Mouse (Mus musculus): Measurements from ENCODE around the gene Trf. TPM values are rescaled to one million over a fixed set of nuclear protein-coding genes. Genes with fewer than 3 reads are reported as not detected.

Trf gene
- polyA plus RNA-seq, 1 experiment = 2.0 TPM

DNA sequence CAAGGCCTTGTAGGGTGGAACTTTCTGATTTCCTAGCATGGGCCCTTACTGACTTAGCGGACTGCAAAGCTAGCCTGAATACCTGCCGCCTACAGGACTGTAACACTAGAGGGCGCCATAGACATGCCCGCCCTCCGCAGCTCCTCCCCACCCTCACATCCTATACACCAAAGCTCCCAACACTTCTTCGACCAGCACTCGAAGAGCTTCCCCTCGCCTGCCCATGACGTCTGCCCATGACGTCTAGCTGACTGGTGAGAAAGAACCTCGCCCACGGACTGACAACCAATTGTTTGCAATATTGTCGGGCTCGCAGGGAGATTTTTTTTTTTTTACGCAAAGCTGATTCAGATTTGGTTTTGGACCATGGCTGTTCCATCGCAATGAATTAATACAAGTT, 22.4 kb downstream of the Trf start:
- H3K4me3 ChIP-seq (replicated peaks) = no peak overlapping the region
- TF ChIP-seq TAL1 (IDR thresholded peaks at IDR 0.05; ENCODE audit: low read length) (no peak), GATA1 (IDR thresholded peaks at IDR 0.05; ENCODE audit: low read length) (no peak)
- H3K27me3 ChIP-seq (ENCODE audit: control insufficient read depth) = peaks cover 2% of the 10 kb centered on the region
- H3K9me3 ChIP-seq (ENCODE audit: control insufficient read depth, low read length) = peaks cover 4% of the 10 kb centered on the region
- no peaks in the 10 kb centered on the region; the same call in 1 of the 2 replicates for H3K36me3 ChIP-seq (ENCODE audit: control insufficient read depth)
- peaks cover 22% of the 10 kb centered on the region for H3K4me1 ChIP-seq (ENCODE audit: control insufficient read depth)

DNA sequence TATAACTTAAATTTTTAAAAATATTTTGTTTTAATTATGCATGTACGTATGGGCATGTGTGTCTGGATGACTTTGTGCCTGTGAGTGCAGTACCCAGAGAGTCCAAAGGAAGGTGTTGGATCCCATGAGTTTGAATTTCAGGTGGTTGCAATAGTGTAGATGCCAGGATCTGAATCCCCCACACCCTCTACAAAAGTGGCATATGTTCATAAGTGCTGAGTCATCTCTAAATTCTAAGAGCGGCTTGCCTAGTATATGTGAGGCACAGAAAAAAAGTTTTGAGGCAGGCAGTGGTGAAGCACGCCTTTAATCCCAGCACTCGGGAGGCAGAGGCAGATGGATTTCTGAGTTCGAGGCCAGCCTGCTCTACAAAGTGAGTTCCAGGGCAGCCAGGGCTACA, 24.5 kb downstream of the Trf start:
- TF ChIP-seq TAL1 (IDR thresholded peaks at IDR 0.05; ENCODE audit: low read length) (no peak), GATA1 (IDR thresholded peaks at IDR 0.05; ENCODE audit: low read length) (no peak)
- peaks cover 33% of the 10 kb centered on the region for H3K4me1 ChIP-seq (ENCODE audit: control insufficient read depth)
- H3K9me3 ChIP-seq (ENCODE audit: control insufficient read depth, low read length) = peaks cover 4% of the 10 kb centered on the region
- H3K27me3 ChIP-seq (ENCODE audit: control insufficient read depth) = no peaks in the 10 kb centered on the region
- H3K36me3 ChIP-seq (ENCODE audit: control insufficient read depth) = no peaks in the 10 kb centered on the region; the same call in 1 of the 2 replicates
- no peak overlapping the region for H3K4me3 ChIP-seq (replicated peaks)

DNA sequence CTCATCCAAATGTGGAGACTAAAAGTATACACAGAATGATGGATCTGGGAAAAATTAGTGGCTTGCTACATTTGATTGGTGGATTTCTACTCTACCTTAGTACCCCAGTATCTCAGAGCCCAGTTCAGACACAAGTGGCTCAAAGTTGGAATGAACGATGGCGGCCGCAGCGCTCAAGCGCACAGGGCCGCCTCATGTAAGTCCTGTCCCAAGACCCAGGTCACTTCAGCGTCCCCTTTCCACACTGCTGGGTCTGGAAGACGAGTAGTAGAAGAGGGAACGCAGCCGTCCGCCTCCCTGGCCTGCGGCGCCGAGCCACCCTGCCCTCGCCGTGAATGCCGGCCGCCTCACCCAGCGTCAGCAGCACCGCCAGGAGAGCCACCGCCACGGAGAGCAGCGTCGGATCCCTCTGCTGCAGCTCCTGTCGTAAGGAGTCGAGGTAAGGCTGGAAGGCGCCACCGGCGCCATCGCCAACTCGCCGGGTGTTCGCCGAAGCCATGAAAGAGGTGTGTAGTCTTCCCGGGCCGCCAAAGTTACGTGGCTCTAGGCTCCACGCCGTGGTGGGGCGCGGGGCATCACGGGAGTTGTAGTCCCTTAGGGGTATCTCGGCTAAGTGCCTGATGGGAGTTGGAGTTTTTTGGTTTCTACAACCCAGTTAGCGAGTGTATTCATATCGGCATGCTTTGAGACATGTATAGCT, 28.5 kb downstream of the Trf start, which contains the start of gene Srprb:
Gene Srprb, minus strand, starts transcription at position 577 of the 700 bp plus-strand sequence.
- H3K4me1 ChIP-seq (ENCODE audit: control insufficient read depth) = peaks cover 28% of the 10 kb centered on the region
- H3K9me3 ChIP-seq (ENCODE audit: control insufficient read depth, low read length) = peaks cover 4% of the 10 kb centered on the region
- peak within 1 kb of the TSS; percentile 74 for H3K4me3 ChIP-seq (replicated peaks)
- no peaks in the 10 kb centered on the region for H3K27me3 ChIP-seq (ENCODE audit: control insufficient read depth)
- TF ChIP-seq TAL1 (IDR thresholded peaks at IDR 0.05; ENCODE audit: low read length) (no peak), GATA1 (IDR thresholded peaks at IDR 0.05; ENCODE audit: low read length) (no peak)
- peaks cover 29% of the 10 kb centered on the region for H3K36me3 ChIP-seq (ENCODE audit: control insufficient read depth)

DNA sequence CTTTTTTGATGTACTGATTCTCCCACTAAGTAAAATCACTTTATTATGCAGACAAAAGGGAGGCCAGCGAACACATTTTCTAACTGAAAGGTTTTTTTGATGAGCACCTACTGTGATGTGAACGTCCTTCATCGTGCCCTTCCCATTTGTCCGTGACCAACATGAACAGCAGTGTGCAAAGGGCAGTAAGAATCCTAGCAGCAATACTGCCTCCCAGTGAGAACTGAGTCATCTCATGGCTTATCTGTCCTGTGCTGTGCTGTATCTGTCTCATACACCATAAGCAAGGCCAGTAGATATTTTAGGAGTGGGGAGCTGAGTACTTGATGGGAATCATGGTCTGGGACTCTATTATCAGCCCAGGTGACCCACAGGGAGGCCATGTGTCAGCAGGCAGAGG, 41.8 kb downstream of the Trf start:
- TF ChIP-seq GATA1 (IDR thresholded peaks at IDR 0.05; ENCODE audit: low read length) (no peak), TAL1 (IDR thresholded peaks at IDR 0.05; ENCODE audit: low read length) (no peak)
- no peaks in the 10 kb centered on the region for H3K4me1 ChIP-seq (ENCODE audit: control insufficient read depth)

DNA sequence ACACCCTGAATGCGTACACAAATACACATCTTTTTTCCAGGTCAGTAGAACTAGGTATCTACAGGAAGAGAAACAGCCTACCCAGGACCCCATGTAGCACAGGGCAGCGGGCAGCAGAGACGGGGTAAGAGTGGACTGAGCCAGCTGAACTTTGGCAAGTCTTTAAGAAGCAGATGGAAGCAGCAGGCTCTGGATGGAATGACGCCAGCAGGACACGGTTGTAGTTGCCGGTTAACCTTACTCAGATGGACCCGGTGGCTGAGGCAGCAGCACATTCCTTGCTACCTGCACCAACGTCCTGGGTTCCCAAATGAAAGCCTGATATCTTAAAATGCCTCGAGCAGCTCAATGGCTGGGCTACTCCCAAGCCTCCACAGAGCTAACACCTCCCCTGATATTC, 43.5 kb downstream of the Trf start:
- H3K9me3 ChIP-seq (ENCODE audit: control insufficient read depth, low read length) = no peaks in the 10 kb centered on the region
- TF ChIP-seq TAL1 (IDR thresholded peaks at IDR 0.05; ENCODE audit: low read length) (no peak), GATA1 (IDR thresholded peaks at IDR 0.05; ENCODE audit: low read length) (no peak)
- H3K27me3 ChIP-seq (ENCODE audit: control insufficient read depth) = no peaks in the 10 kb centered on the region
- no peaks in the 10 kb centered on the region; the same call in 1 of the 2 replicates for H3K4me1 ChIP-seq (ENCODE audit: control insufficient read depth)
- peaks cover 41% of the 10 kb centered on the region for H3K36me3 ChIP-seq (ENCODE audit: control insufficient read depth)
- H3K4me3 ChIP-seq (replicated peaks) = no peak overlapping the region

More for the DNA sequence above, 41.8 kb downstream of the Trf start:
- Histone ChIP-seq H3K36me3 (ENCODE audit: control insufficient read depth) (peaks cover 55% of the 10 kb centered on the region), H3K27me3 (ENCODE audit: control insufficient read depth) (no peaks in the 10 kb centered on the region), H3K9me3 (ENCODE audit: control insufficient read depth, low read length) (no peaks in the 10 kb centered on the region), H3K4me3 (replicated peaks) (no peak overlapping the region)

DNA sequence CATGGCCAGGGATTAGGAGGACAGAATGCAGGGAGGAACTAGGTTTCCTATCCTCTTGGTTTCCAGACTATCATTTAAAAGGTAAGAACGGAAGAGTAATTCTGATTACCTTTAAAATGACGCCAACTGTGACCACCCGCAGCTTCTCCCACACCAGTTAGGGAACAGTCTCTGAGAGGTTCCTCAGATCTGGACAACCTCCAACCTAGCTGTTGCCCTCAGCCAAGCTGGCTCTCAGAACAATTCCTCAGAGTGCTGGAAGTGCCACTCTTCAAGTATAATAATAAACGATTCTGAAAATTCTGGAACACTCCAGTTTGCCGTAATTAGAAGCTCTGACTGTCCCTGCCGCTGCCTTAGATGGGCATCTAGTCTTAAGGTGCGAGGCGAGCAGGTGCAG, 44.3 kb downstream of the Trf start:
- no peaks in the 10 kb centered on the region for H3K9me3 ChIP-seq (ENCODE audit: control insufficient read depth, low read length)
- peaks cover 34% of the 10 kb centered on the region for H3K36me3 ChIP-seq (ENCODE audit: control insufficient read depth)
- H3K4me1 ChIP-seq (ENCODE audit: control insufficient read depth) = peaks cover 3% of the 10 kb centered on the region
- H3K4me3 ChIP-seq (replicated peaks) = no peak overlapping the region
- TF ChIP-seq TAL1 (IDR thresholded peaks at IDR 0.05; ENCODE audit: low read length) = no peak
- TF ChIP-seq GATA1 (IDR thresholded peaks at IDR 0.05; ENCODE audit: low read length) = no peak
- H3K27me3 ChIP-seq (ENCODE audit: control insufficient read depth) = no peaks in the 10 kb centered on the region

DNA sequence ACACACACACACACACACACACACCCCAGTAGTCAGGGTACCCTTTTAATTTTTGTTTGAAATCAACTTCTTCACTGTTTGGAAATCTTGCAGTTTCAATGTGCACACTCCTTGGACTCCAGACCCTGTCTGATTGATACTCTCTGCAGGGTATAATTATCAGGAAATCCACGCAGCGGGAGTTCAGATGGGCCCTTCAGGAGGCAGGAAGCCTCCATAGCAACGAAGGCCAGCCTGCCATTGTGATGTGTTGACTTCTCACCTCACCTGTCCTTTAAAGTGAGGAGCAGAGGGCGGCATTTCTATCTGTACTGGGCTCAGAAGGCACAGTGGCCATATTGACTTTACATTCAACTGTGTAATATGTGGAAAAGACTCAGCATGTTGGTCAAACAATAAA, 45.4 kb downstream of the Trf start:
- H3K9me3 ChIP-seq (ENCODE audit: control insufficient read depth, low read length) = no peaks in the 10 kb centered on the region
- peaks cover 23% of the 10 kb centered on the region for H3K36me3 ChIP-seq (ENCODE audit: control insufficient read depth)
- TF ChIP-seq GATA1 (IDR thresholded peaks at IDR 0.05; ENCODE audit: low read length) = no peak
- TF ChIP-seq TAL1 (IDR thresholded peaks at IDR 0.05; ENCODE audit: low read length) = no peak
- H3K4me3 ChIP-seq (replicated peaks) = no peak overlapping the region
- no peaks in the 10 kb centered on the region for H3K27me3 ChIP-seq (ENCODE audit: control insufficient read depth)
- H3K4me1 ChIP-seq (ENCODE audit: control insufficient read depth) = peaks cover 14% of the 10 kb centered on the region

DNA sequence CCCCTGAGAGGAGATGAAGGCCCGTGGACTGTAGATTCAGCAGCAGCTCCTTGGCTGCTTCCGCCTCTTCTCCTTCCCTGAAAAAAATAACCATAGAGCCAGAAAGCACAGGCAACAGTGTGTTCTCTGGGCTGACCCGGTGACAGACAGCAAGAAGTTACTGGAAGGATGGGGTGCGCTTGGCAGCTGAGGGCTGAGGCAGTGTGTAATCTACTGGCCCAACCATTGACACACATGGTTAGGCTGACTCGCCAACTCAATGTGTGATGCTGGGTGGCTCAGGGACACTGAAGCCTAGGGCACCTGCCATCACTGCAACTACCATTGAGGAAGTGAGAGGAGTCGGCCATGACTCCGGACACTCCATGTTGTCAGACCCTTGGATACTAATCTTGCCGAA, 48.4 kb downstream of the Trf start:
- no peaks in the 10 kb centered on the region for H3K9me3 ChIP-seq (ENCODE audit: control insufficient read depth, low read length)
- no peak overlapping the region for H3K4me3 ChIP-seq (replicated peaks)
- no peaks in the 10 kb centered on the region for H3K36me3 ChIP-seq (ENCODE audit: control insufficient read depth)
- no peaks in the 10 kb centered on the region for H3K27me3 ChIP-seq (ENCODE audit: control insufficient read depth)
- TF ChIP-seq TAL1 (IDR thresholded peaks at IDR 0.05; ENCODE audit: low read length) = no peak
- no peak for TF ChIP-seq GATA1 (IDR thresholded peaks at IDR 0.05; ENCODE audit: low read length)
- peaks cover 15% of the 10 kb centered on the region for H3K4me1 ChIP-seq (ENCODE audit: control insufficient read depth)

DNA sequence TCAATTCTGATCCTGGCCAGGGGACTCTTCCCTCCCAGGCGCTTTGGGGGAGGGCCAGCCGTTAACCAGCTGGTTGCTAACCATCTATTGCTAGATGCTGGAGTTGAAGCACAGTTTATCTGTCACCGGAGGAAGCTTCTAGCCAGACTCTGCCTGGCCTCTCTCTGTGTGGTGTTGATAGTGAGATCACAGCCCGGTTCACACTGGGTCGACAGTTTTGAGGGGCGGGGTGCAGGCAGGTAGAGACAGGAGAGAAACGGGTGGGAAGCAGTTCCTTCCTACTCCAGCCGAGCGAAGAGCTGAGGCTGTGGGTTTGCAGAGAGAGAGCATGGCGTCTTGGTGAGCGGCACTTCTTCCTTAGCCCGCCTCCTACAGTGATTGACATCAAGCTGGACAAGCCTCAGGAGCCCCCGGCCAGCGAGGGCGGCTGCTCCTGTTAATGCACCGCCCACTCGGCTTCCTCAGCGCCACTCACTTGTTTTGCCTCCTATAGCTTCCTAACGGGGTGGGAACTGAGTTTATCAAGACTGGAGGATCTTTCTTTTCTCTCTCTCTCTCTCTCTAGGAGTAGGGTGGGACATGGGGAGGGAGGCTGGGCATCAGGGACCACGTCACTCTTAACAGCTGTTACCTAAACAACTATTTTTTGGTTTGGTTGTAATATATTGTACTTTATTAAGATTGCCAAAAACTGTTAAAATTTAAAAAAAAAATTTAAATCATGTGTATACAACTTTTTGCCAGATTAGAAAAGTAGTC, 49.3 kb downstream of the Trf start:
- peak overlapping the region; percentile 60 for H3K4me3 ChIP-seq (replicated peaks)

More for the DNA sequence above, 49.3 kb downstream of the Trf start:
- Histone ChIP-seq H3K27me3 (ENCODE audit: control insufficient read depth) (no peaks in the 10 kb centered on the region), H3K4me1 (ENCODE audit: control insufficient read depth) (peaks cover 15% of the 10 kb centered on the region), H3K9me3 (ENCODE audit: control insufficient read depth, low read length) (no peaks in the 10 kb centered on the region), H3K36me3 (ENCODE audit: control insufficient read depth) (no peaks in the 10 kb centered on the region)
- TF ChIP-seq TAL1 (IDR thresholded peaks at IDR 0.05; ENCODE audit: low read length) (no peak), GATA1 (IDR thresholded peaks at IDR 0.05; ENCODE audit: low read length) (no peak)
